Mouse (Mus musculus): ENCODE data around the gene Irf8.

DNA sequence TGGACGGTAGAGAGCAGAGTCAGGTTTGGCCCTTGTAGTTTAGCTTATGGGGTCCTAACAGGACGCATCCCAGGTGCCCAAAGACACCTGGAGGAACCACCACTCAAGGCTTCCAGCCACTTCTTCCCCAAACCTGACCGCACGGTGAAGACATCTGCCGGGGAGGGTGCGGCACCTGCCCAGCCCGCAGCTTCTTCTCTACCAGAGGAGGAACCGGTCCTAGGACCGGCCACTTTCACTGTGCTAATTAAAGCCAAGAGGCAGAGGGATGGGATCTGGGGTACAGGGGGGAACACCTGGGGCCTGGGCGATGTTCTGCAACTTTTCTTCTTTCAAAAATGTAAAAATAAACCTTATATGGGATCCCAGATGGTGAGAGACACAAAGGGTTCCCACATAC is 41.0 kb downstream of the Irf8 start:
- no peak for TF ChIP-seq CTCF (IDR thresholded peaks at IDR 0.05; ENCODE audit: low read depth)
- TF ChIP-seq EP300 (optimal IDR thresholded peaks at IDR 0.05), result no peak

Measured in stomach, postnatal 0 days (tissue).